Mouse (Mus musculus): Measurements from ENCODE around the gene Pbx2.

The Pbx2 gene

GRCm38 (mm10) chr17:34603375-34604060 lies 12.5 kb downstream of the Pbx2 start, which contains the start of gene Rnf5:
Gene Rnf5 (minus strand): TSS chr17:34603690.
- DNase-seq (ENCODE audit: low read depth, low spot score), result peak; percentile 100

- DNase-seq (ENCODE audit: low read depth, low spot score), result peak; percentile 100
Observed at GRCm38 (mm10) chr17:34604061-34604508, 13.0 kb downstream of the Pbx2 start, which contains the start of gene Agpat1. Gene Agpat1 (plus strand): TSS chr17:34604262.

- no peak for DNase-seq (ENCODE audit: low read depth, low spot score)
Observed at GRCm38 (mm10) chr17:34604511-34605237, 13.6 kb downstream of the Pbx2 start.

- peak; percentile 96 for DNase-seq (ENCODE audit: low read depth, low spot score)
Observed at GRCm38 (mm10) chr17:34605609-34606008, 14.5 kb downstream of the Pbx2 start.

GRCm38 (mm10) chr17:34606186-34607039 lies 15.3 kb downstream of the Pbx2 start:
- DNase-seq (ENCODE audit: low read depth, low spot score), result no peak

- DNase-seq (ENCODE audit: low read depth, low spot score), result no peak
Observed at GRCm38 (mm10) chr17:34607997-34608396, 16.9 kb downstream of the Pbx2 start.

- DNase-seq (ENCODE audit: low read depth, low spot score), result no peak
Observed at GRCm38 (mm10) chr17:34611050-34611449, 20.0 kb downstream of the Pbx2 start.

GRCm38 (mm10) chr17:34613054-34613645 lies 22.1 kb downstream of the Pbx2 start:
- DNase-seq (ENCODE audit: low read depth, low spot score), result no peak

GRCm38 (mm10) chr17:34613830-34614229 lies 22.8 kb downstream of the Pbx2 start:
- DNase-seq (ENCODE audit: low read depth, low spot score), result no peak

- no peak for DNase-seq (ENCODE audit: low read depth, low spot score)
Observed at GRCm38 (mm10) chr17:34615871-34616270, 24.8 kb downstream of the Pbx2 start, which contains the start of gene Egfl8. Gene Egfl8 (minus strand): TSS chr17:34615971.

GRCm38 (mm10) chr17:34618999-34619398 lies 27.9 kb downstream of the Pbx2 start:
- peak; percentile 80 for DNase-seq (ENCODE audit: low read depth, low spot score)

- DNase-seq (ENCODE audit: low read depth, low spot score), result no peak
Observed at GRCm38 (mm10) chr17:34621006-34621405, 29.9 kb downstream of the Pbx2 start.

GRCm38 (mm10) chr17:34623161-34623560 lies 32.1 kb downstream of the Pbx2 start:
- peak; percentile 41 for DNase-seq (ENCODE audit: low read depth, low spot score)

GRCm38 (mm10) chr17:34624981-34625380 lies 33.9 kb downstream of the Pbx2 start:
- DNase-seq (ENCODE audit: low read depth, low spot score), result no peak

GRCm38 (mm10) chr17:34626062-34626772 lies 35.2 kb downstream of the Pbx2 start:
- DNase-seq (ENCODE audit: low read depth, low spot score), result no peak

GRCm38 (mm10) chr17:34626773-34627092 lies 35.7 kb downstream of the Pbx2 start:
- DNase-seq (ENCODE audit: low read depth, low spot score), result peak; percentile 64

GRCm38 (mm10) chr17:34627093-34627942 lies 36.3 kb downstream of the Pbx2 start:
- DNase-seq (ENCODE audit: low read depth, low spot score), result peak; percentile 88

GRCm38 (mm10) chr17:34627943-34628643 lies 37.0 kb downstream of the Pbx2 start, which contains the start of gene Ppt2:
Gene Ppt2 (minus strand): TSS chr17:34628510.
- DNase-seq (ENCODE audit: low read depth, low spot score), result no peak

GRCm38 (mm10) chr17:34628644-34628967 lies 37.5 kb downstream of the Pbx2 start:
- no peak for DNase-seq (ENCODE audit: low read depth, low spot score)

Measured in R1 (cell line).